Mouse (Mus musculus) small intestine, adult 2 months (tissue): Measurements from ENCODE around the gene 1810046K07Rik.

Experiments used
- CTCF ChIP-seq: fragments of 200-500 bp; IDR thresholded peaks from 2 replicates; pipeline ENCODE4 v1.5.1; 2012; ENCODE audit warnings: low read depth, mild to moderate bottlenecking, control low read depth, inconsistent platforms, low read length, moderate library complexity, mixed read lengths; ENCODE audit not compliant: insufficient replicate concordance, insufficient read length; ENCODE audit errors: extremely low read depth
- POLR2A ChIP-seq: fragments of 200-500 bp; IDR thresholded peaks from 2 replicates; pipeline ENCODE4 v1.6.1; 2012; ENCODE audit warnings: low read depth, mild to moderate bottlenecking, control low read depth, inconsistent platforms, low read length, moderate library complexity

- no peak for TF ChIP-seq POLR2A
- TF ChIP-seq CTCF, result peak; percentile 64; the same call in 1 of the 2 replicates
Measured at GRCm38 (mm10) chr9:51292674-51293073, 36.0 kb downstream of the 1810046K07Rik start.
